Mouse (Mus musculus) activated CD4-positive, CD25-positive, alpha-beta regulatory T cell, adult 4 months (primary cell): ENCODE measurements around the gene Ttll3. TPM values are rescaled to one million over a fixed set of nuclear protein-coding genes. Genes with fewer than 3 reads are reported as not detected.

Experiments
- ATAC-seq: one replicate; pipeline ENCODE4 v1.8.0; 2017
- polyA plus RNA-seq, 2 experiments: library from polyadenylated mRNA; unstranded; fragments of 100-300 nt; shearing (Covaris generic); gene quantifications; one replicate each; pipeline ENCODE4 v1.2.1; 2017

Ttll3 gene
- polyA plus RNA-seq, 2 experiments from 2014 or later: 10.6 to 15.3 TPM

DNA sequence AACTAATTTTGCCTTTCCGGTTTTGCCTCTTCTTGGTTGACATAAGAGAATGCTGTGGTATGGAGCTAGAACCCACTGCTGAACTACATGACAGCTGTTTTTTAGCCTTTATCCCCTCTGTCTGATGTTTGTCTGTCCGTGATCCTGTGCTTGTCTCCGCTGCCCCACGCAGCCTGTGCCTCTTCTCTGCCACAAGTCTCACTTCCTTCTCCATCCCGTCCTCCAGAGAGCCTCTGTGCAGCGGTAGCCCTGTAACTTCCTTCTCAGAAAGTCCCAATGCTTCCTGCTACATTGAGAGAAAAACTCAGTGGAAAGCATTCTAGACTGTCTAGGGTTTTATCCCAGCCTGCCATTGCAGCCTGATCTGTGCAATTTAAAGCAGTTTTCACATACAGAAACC is 9.8 kb upstream of the Ttll3 start:
- no peak for ATAC-seq

DNA sequence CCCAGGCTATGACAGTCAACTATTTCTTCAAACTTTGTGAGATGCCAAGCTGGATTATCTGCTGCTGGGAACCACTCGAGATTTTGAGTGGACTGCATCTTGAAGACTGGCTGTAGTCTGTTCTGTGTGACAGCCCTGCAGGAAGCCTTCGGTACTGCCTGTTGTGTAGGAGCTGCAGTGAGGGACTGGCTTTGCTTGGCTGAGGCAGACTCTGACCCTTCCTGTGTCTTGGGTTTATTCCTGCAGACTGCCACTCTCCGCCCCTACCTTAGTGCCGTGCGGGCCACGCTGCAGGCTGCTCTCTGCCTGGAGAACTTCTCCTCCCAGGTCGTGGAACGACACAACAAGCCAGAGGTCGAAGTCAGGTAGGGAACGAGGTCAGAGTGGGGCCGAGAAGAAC is 8.6 kb upstream of the Ttll3 start:
- ATAC-seq: no peak

DNA sequence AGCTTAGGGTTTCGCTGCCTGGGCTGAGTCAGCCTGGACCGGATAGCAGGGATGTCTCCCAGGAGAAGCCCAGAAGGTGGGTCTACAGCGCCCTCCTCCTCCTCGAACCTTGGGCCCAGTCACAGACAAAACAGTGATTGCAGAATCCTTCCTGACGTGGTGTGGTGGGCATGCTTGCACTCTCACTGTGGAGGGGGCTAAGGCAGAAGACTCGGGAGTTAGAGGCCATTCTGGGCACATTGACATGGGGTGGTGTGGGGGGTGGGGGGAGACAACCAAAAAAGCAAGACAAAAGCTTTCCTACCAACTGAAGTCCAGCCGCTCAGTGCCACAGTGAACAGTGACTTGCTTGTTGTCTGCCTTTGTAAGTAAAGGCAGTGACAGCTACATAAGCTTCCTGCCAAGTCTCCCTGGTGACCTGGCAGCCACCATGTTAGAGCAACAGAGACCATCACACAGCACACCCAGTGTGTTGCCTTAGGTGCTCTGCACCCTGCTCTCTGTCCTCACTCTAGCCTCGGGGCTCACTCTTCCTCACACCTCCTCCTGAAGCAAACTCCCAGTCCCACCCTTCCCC is 4.6 kb upstream of the Ttll3 start:
- no peak for ATAC-seq

DNA sequence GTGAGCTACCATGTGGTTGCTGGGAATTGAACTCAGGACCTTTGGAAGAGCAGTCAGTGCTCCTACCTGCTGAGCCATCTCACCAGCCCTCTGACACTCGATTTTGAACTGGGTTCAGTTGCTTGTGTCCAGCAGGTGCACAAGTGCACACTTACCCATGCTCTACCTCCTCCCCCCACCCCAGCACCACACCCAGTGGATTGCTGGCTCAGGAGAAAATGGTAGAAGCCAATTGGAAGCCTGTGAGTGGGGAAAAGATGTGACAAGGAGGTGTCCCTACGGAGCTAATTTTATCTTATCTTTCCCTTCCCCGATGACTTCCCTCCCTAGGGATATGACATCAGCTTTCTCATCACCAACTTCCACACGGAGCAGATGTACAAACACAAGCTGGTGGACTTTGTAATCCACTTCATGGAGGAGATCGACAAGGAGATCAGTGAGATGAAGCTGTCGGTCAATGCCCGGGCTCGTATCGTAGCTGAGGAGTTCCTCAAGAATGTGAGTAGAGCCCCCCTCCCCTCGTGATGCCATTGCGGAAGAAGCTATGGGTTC is 3.8 kb upstream of the Ttll3 start:
- ATAC-seq: no peak

DNA sequence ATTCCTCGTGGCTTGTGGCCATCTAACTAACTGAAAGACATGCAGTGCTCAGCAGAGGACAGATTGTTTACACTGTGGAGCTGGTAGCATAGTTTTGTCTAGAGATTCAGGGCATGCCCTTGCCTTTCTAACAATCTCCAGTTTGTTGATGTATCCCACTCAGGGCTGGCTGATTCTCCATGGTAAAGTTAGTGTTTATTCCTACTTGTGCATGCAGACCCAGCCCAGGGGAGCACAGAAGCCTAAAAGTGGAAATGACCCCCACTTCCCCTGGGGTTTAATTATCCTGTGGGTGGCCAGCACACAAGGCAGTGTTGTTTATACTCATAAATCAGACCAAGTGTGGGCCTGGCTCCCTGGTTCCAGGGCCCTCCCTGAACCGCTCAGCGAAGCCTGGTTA is 3.0 kb upstream of the Ttll3 start:
- no peak for ATAC-seq

DNA sequence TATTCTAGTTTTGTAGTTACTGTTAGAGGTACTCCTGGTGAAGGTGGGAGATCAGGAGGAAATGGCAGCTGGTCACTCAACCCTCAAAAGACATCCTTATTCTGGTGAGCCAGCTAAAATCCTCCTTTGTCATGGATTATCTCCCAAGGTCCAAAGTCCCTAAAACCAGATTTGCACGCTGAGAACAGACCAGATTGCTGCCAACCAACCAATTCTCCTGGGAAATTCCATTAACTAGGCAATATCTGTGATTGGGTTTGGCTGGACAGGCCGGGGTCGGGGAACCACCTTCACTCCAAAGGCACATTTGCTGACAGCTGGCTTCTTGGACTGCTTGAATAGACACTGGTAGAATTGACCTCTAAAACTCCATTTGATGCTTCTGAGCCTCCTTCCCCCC is 1.7 kb downstream of the Ttll3 start:
- no peak for ATAC-seq

DNA sequence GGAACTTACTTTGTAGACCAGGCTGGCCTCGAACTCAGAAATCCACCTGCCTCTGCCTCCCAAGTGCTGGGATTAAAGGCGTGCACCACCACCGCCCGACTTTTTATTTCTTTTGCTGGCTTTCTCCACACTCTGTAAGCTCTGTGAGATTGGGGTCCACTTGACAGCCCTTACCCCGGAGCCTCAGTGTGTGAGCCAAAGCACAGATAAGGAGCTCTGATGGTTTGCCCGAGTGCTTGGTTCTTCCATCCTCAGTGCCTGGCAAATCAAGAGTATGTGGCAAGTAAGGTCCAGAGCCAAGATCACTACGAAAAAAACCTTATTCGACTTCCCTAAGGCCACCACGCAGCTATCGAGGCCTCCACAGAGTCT is 2.9 kb downstream of the Ttll3 start:
- ATAC-seq: no peak

DNA sequence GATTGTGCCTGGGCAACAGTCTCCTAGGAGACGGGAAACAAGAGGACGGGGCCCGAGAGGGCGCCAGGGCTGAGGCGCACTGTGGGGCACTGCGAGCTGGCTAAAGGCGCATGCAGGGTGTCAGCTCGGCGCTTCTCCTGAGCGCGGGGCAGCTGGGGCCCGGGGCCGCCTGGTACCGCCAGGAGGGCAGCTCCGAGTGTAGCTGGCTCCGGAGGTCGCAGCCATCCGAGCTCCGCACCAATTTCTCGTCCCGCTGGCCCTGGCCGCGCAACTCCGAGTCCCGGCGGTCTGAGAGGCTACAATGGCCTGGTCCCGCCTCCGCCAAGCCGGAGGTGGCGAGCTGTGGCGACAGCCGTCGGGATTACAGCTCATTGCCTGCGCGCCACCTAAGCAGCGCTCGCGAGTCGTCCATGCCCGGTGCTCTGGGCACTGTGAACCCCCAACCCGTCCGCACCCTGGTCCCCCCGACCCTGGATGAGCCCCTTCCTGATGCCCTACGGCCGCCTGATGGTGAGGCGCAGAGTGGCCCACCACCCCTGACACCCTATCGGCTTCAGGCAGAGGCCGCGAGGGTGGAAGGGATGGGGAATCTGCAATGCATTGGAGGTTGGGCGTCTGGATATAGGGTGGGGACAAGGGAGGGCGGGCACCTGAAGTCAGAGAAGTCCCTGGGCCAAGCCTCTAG is 3.5 kb downstream of the Ttll3 start:
- ATAC-seq: peak; percentile 17

DNA sequence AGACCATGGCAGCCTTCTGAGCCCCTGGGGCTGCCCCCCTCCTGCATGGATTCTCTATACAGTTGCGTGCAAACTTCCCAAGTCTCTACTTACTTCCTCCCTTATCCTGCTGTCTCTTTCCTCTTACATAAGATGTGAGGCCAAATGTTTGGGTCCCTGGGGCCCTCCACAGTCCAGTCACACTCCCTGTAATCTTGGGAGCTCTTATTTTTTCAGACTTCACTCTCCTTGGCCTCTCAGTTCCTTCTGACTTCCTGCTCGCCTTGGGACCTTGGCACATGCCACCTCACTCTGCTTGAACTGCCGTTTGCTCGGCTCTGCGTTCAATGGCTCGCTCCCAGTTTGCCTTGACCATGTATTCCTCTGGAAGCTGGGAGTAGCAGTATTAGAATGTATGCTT is 4.9 kb downstream of the Ttll3 start:
- no peak for ATAC-seq

DNA sequence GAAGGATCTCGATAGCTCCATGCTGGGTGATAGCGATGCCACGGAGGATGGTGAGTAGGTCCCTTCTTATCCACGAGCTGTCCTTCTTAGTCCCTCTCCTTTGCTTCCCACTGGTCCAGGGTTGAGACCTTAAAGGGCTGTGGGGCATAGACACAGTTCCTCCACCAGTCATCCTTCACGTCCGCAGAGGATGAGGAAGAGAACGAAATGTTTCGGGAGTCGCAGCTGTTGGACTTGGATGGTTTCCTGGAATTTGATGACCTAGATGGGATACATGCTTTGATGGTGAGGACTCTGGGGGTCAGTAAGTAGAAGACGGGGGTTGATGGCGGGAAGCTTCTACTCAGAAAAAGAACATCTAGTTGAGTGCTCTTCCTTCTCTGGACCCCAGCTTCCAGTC is 5.8 kb downstream of the Ttll3 start:
- ATAC-seq: no peak

DNA sequence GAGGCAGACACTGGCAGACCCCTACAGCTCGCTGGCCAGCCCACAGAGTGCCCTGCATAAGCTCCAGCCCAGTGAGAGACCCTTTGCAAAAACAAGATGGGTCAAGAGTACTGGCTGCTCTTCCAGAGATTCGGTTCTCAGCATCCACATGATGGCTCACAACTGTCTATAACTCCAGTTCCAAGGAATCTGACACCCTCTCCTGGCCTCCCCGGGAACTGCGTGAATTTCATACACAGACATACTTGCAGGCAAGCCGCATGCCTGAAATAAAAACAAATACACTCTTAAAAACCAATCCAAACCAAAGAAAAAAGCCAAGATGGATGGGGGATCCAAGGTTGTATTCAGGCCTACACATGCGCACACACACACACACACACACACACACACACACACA is 6.4 kb downstream of the Ttll3 start:
- ATAC-seq: no peak

DNA sequence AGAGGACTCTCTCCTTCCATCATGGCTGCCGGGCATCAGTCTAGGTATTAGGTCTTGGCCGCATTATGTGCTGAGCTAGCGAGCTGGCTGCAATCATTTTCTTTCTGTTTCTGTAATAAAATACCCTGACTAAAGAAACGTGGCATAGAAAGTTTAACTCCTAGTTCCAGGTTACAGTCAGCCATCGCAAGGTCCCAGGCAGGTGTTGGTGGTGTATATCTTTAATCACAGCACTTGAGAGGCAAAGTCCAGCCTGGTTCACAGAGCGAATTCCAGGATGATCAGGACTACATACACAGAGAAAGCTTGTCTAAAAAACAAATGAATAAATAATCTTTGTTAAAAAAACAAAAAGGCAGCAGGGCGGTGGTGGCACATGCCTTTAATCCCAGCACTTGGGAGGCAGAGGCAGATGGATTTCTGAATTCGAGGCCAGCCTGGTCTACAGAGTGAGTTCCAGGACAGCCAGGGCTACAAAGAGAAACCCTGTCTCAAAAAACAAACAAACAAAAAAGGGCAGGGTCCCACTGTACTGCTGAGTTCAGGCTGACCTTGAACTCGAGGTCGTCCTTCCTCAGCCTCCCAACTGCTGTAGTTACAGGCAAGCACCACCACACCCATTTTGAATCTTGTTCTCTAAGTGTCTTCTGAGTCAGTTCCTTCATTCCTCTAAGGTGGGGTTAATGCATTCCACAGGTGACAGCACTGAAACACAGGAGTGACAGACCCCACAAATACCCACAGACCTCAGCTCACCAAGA is 7.4 kb downstream of the Ttll3 start:
- ATAC-seq: no peak

DNA sequence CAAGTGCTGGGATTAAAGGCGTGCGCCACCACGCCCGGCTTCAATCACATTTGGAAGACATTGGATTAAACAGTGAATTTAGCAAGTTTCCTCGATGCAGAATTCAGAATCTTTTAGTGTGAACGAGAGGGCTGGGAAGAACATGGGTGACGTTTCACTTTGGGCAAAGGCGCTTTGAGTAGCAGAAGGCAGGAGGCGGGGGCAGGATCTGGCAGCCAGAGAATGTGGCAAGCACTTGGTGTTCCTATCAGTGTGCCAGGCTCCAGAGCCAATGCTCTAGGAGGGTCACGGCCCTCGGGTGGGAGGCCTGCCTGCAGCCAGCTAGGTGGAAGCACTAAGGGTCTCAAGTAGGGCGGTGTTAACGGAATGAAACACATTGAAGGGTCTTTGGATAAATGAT is 13.0 kb downstream of the Ttll3 start:
- ATAC-seq: no peak

DNA sequence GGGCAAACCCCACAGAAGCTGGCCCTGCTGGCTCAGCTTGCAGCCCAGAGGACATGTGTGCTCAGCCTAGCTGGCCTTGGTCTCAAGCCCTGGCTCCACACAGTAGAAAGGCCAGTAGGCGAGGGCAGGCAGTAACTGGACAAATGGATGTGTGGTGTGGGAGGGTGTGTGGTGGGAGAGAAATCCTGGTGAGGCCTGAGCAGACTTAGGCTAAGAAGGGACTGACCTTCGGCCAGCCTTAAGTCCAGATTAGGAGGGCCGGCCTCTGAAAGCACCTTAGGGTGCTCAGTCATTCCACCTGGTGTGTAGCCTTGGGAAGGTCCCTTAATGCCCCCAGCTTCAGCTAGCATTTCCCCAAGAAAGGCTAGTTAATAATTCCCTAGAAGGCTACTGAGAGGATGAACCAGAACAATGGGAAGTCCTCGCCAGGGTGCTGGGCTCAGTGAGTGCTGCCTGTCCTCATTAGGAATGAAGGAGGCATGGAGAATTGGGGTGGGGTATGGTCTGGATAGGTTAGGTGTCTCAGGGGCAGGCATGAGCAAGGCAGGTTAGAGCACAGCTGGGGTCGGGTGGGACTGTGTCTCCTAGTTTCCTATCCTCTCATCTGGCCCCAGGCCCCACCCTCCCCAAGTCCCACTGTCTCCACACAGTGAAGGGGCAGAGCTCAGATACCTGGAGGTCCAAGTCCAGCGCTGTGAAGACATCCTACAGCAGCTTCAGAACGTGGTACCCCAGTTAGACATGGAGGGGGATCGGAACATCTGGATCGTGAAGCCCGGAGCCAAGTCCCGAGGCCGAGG is 15.8 kb downstream of the Ttll3 start:
- no peak for ATAC-seq

DNA sequence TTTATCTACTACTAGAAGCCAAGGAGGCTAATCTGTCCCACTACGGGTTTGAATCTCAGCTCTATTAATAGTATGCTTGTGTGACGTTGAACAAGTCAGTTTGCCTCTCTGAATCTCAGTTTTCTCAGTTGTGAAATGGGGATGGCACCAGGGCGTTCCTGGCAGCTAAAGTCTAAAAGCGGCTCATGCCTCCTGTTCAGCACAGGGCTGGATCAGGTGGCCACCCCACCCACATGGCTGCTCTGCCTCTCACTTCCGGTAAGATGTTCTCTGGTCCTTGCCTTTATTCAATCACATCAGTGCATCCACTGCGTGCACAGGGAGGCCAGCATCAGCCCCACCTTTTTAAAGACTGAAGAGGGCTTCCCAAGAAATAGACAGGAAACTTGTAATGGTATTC is 16.4 kb downstream of the Ttll3 start:
- no peak for ATAC-seq

DNA sequence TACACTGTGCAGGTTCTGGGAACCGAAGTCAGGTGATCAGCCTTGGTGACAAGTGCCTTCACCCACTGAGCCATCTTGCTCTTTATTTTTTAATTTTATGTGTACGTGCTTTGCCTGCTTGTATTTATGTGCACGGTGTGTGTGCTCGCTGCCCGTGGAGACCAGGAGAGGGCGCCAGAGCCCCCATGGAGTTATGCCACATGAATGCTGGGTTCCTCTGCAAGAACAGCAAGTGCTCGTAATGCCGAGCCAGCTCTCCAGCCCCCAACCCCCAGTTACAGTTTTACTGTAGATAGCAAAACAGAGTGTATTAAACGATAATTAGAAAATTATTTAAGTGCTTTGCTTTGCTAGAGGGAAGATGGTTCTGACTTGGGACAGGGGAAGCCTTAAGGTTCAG is 17.6 kb downstream of the Ttll3 start:
- no peak for ATAC-seq

DNA sequence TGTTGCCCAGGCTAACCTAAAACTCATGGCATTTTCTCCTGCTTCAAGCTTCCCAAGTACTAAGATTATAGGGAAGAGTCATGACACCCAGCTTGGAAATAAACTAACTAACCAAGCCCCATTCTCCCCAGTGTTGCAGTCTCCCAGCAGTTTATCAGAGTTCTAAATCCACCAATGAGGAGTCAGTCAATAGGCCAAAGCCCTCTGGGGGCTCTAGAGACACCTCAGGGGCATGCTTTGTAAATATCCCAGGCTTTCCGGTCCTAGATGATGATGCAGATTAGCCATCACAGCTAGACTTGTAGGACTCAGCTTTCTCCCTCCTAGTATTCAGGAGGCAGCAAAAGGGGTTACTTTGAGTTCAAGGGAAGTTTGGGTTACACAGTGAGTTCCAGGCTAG is 20.9 kb downstream of the Ttll3 start:
- ATAC-seq: no peak

DNA sequence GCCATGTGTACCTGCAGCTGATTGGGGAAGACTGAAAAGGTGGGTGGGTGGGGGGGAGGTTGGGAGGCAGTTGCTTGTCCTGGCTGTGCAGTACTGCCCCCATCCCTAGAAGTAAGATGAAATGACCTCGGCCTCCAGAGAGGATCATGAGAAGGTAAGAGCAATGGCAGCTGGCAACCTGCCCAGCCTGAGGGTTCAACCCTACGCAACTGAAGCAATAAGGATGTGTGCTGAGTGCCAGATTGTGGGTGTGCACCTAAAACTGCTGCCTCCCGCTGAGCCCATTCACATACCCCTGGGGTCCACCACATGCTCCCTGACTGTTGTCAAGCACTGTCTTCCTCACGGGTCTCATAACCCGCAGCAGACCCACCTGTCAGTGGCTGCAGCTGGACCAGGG is 27.4 kb downstream of the Ttll3 start:
- no peak for ATAC-seq

DNA sequence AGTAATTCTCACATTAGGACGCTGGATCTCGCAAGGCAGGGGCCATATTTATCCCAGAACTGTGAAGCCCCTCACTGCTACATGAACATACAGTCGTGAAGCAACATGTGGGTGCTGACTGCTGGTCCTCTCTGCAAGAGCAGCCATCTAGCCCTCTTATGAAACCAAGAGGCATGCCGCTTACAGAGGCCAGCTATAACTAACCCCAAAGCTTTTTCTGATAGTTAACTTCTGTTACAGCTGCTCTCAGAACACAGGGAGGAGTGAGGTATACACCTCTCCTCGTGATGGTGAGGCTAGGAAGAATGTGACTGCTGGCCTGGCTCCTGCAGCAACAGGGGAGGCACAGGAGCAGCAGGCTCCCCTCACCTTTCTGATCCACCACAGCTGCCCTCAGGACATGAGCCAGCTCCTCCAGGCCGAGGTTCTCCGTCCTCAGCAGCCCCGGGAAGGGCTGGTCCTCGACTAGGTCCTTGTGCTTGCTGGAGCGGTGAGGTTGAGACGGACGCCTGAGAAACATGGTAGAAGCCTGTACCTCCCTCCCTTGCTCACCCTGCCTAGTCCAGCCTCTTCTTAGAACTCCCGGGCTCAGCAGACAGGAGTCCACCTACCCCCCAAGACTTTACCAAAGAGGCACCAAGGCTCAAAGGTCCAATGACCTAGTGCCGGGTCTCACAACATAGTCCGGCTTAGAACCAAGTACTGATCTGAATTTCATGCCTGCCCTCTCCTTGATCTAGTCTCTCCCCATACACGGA is 29.6 kb downstream of the Ttll3 start:
- peak; percentile 35 for ATAC-seq

DNA sequence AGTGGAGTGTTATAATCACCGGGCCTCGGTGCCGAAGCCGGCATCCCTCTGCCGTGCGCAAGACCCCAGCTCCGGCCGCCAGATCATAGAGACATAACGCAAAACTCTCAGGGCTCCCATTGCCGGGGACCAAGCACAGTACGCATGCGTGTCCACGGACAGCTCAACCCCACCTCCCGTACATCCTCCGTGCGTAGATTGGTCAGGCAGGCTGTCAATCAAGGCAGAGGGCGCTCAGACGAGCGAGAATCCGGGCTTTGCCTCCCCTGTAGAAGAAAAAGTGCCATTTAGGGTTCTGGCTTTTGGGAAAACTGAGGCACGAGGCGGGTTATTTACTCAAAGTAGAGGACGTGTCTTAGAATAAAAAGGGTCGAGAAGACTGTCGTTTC is 30.1 kb downstream of the Ttll3 start, which contains the start of gene Rpusd3:
Gene Rpusd3 (minus strand): TSS at position 142 of the 389 bp plus-strand sequence.
- peak; percentile 99 for ATAC-seq

DNA sequence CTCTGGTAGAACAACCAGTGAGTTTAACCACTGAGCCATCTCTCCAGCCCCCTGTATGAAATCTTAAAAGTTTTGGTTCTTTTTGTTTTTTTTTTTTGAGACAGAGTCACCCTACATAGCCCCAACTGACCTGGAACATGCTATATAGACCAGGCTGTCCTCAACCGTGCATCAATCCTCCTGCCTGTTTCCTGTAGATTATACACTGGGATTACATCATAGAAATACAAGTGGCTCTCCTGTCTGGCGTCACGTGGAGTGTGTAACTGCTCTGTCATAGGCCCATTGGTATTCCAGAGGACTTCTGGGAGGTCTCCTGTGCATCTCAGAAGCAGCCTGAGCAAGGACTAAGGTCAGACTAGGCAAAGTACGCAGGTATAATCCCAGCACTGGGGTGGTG is 33.9 kb downstream of the Ttll3 start:
- ATAC-seq: no peak

DNA sequence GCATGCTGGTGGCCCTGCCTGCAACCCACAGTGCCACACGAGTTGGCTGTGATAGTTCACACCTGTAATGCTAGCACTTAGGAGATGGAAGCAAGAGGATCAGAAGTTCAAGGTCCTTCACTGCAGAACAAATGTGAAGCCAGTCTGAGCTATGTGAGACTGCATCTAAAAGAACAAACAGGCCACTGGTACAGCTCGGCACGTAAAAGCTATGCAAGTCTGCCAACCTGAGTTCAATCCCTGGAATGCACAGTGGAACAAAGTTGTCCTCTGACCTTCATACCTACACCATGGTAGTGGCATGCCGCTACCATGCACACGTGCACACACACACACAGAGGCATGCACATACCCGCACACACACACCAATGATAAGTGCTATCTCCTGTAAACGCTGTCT is 35.1 kb downstream of the Ttll3 start:
- no peak for ATAC-seq
